Comparison of ENCODE assay signal across 7 mouse cellular contexts in genomic region chr10:115328514-115328913, GRCm38 (mm10). TPM values are rescaled to one million over a fixed set of nuclear protein-coding genes. Genes with fewer than 3 reads are reported as not detected.
DNase-seq lines count a peak whose midpoint lies in the region; ATAC-seq lines count a peak whose summit lies in the region.

No protein-coding gene starts in this region.

- ATAC-seq in common myeloid progenitor, adult 5-6 weeks (replicated peaks; ENCODE audit: low read depth, poor library complexity, severe bottlenecking) = peak; percentile 93
- no peak for ATAC-seq in frontal cortex, adult (ENCODE audit: low TSS enrichment)
- ATAC-seq in forebrain, embryonic 15.5 days (replicated peaks) = no peak
- ATAC-seq in erythroid progenitor cell, adult 5-6 weeks (replicated peaks; ENCODE audit: low FRiP score, poor library complexity, severe bottlenecking) = no peak

- no peak overlapping the region for H3K4me2 ChIP-seq in forebrain, embryonic 15.5 days (replicated peaks)

- H3K9ac ChIP-seq in forebrain, embryonic 15.5 days (replicated peaks) = no peak overlapping the region

- WGBS in forebrain, embryonic 15.5 days = 85% methylated on average over 6 of the region's 6 CpGs

- no peaks in the 10 kb centered on the region for H3K9me3 ChIP-seq in forebrain, embryonic 15.5 days

- no peak overlapping the region for H3K4me3 ChIP-seq in forebrain, embryonic 15.5 days

- H3K27ac ChIP-seq in forebrain, embryonic 15.5 days (replicated peaks) = no peak overlapping the region

- peak; percentile 16 for DNase-seq in urinary bladder, postnatal 14 days (ENCODE audit: low spot score)
- DNase-seq in urinary bladder, postnatal 10 days (ENCODE audit: low spot score) = no peak
- DNase-seq in lung, postnatal 14 days = peak; percentile 53

- no peaks in the 10 kb centered on the region for H3K4me1 ChIP-seq in forebrain, embryonic 15.5 days

- H3K36me3 ChIP-seq in forebrain, embryonic 15.5 days = no peaks in the 10 kb centered on the region

- H3K27me3 ChIP-seq in forebrain, embryonic 15.5 days = no peaks in the 10 kb centered on the region

RNA-seq across cellular contexts. Expression of gene Rab21, which starts 13.1 kb away (rescaled TPM):
- total RNA-seq in common myeloid progenitor, adult 5-6 weeks (2017) = 38.3 and 43.0 TPM in 2 replicates
- 5.6 and 8.5 TPM in 2 replicates for polyA plus RNA-seq in forebrain, embryonic 15.5 days (2015; fragmentation: Nextera tagmentation; extraction: Ambion mirVana)
- total RNA-seq in erythroid progenitor cell, adult 5-6 weeks (2015; ENCODE audit: low replicate concordance) = 25.2 and 45.0 TPM in 2 replicates
- 15.8 and 22.5 TPM in 2 replicates for total RNA-seq in erythroid progenitor cell, adult 5-6 weeks (2017; ENCODE audit: low replicate concordance)

RNA-seq across cellular contexts. Expression of gene Tmem19, which starts 33.8 kb away (rescaled TPM):
- 19.6 and 22.2 TPM in 2 replicates for total RNA-seq in common myeloid progenitor, adult 5-6 weeks (2017)
- 38.8 and 40.5 TPM in 2 replicates for polyA plus RNA-seq in forebrain, embryonic 15.5 days (2015; fragmentation: Nextera tagmentation; extraction: Ambion mirVana)
- total RNA-seq in erythroid progenitor cell, adult 5-6 weeks (2015; ENCODE audit: low replicate concordance) = 12.6 and 18.0 TPM in 2 replicates
- 6.8 and 27.8 TPM in 2 replicates for total RNA-seq in erythroid progenitor cell, adult 5-6 weeks (2017; ENCODE audit: low replicate concordance)

RNA-seq across cellular contexts. Expression of gene Thap2, which starts 55.7 kb away (rescaled TPM):
- total RNA-seq in common myeloid progenitor, adult 5-6 weeks (2017) = 10.0 and 11.7 TPM in 2 replicates
- 29.4 and 33.3 TPM in 2 replicates for polyA plus RNA-seq in forebrain, embryonic 15.5 days (2015; fragmentation: Nextera tagmentation; extraction: Ambion mirVana)
- 8.0 and 12.3 TPM in 2 replicates for total RNA-seq in erythroid progenitor cell, adult 5-6 weeks (2015; ENCODE audit: low replicate concordance)
- total RNA-seq in erythroid progenitor cell, adult 5-6 weeks (2017; ENCODE audit: low replicate concordance) = 5.9 and 11.4 TPM in 2 replicates

RNA-seq across cellular contexts. Expression of gene Zfc3h1, which starts 56.2 kb away (rescaled TPM):
- 39.7 and 62.4 TPM in 2 replicates for total RNA-seq in common myeloid progenitor, adult 5-6 weeks (2017)
- 17.2 and 18.6 TPM in 2 replicates for polyA plus RNA-seq in forebrain, embryonic 15.5 days (2015; fragmentation: Nextera tagmentation; extraction: Ambion mirVana)
- 115 and 122 TPM in 2 replicates for total RNA-seq in erythroid progenitor cell, adult 5-6 weeks (2015; ENCODE audit: low replicate concordance)
- total RNA-seq in erythroid progenitor cell, adult 5-6 weeks (2017; ENCODE audit: low replicate concordance) = 69.8 and 72.4 TPM in 2 replicates
